Mouse (Mus musculus) embryonic stem cell, embryonic (primary cell): Measurements from ENCODE around the gene Aqp1.

Experiments used
- CTCF ChIA-PET, 4 experiments: fragments of 300-600 bp in 2 of 4; fragments of 350-600 bp in 2 of 4; sonication (Branson Sonifier 250); formaldehyde crosslinking; loops; one replicate each; lab custom pipeline; 2022; ENCODE audit warnings: inconsistent platforms in 2 of 4; lab: Charles Lee
- POLR2A ChIA-PET, 4 experiments: fragments of 300-600 bp in 2 of 4; fragments of 350-600 bp in 2 of 4; sonication (Branson Sonifier 250); formaldehyde crosslinking; loops; one replicate each; lab custom pipeline; 2022; ENCODE audit warnings: antibody characterized with exemption in 4 of 4, inconsistent platforms in 1 of 4; lab: Charles Lee

Gene Aqp1

GRCm38 (mm10) chr6:55335989-55336514 lies at the start of gene Aqp1:
Gene Aqp1 (plus strand): TSS chr6:55336432.
- ChIA-PET CTCF (no interaction called here), POLR2A (interaction anchor here in 1 of 4 experiments (0.5 kb wide), 1 partner anchor 477 kb away, joined by 3 read pairs; no protein-coding TSS in a partner anchor)

- POLR2A ChIA-PET: no interaction called here
- CTCF ChIA-PET: interaction anchor here in 1 of 4 experiments (0.7 kb wide), 1 partner anchor 39 kb away, joined by 3 read pairs; no protein-coding TSS in a partner anchor
Observed at GRCm38 (mm10) chr6:55288007-55288602, 48.1 kb upstream of the Aqp1 start.

GRCm38 (mm10) chr6:55294549-55295131 lies 41.6 kb upstream of the Aqp1 start:
- POLR2A ChIA-PET: interaction anchor here in 1 of 4 experiments (0.6 kb wide), 1 partner anchor 207 kb away, joined by 3 read pairs; no protein-coding TSS in a partner anchor

DNA sequence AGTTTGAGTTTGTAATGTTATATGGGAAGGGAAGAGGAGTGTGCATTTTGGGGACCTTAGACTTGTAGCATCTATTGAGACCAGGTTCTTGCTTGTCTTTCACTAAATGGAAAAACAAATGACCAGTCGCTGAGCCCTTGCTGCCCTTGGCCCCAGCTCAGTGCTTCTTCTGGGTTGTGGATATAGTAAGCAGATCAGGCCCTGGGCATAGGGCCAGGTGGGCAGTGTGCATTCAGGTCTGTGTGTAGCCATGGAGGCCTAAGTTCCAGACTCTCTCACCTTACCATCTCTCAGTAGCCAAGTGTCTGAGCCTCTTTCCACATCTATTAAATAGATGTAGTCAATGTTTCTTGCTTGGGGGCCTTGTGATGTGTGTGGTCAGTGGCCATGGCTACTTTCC lies 40.9 kb upstream of the Aqp1 start:
- CTCF ChIA-PET: no interaction called here

More at GRCm38 (mm10) chr6:55294549-55295131, 41.6 kb upstream of the Aqp1 start:
- CTCF ChIA-PET: no interaction called here

DNA sequence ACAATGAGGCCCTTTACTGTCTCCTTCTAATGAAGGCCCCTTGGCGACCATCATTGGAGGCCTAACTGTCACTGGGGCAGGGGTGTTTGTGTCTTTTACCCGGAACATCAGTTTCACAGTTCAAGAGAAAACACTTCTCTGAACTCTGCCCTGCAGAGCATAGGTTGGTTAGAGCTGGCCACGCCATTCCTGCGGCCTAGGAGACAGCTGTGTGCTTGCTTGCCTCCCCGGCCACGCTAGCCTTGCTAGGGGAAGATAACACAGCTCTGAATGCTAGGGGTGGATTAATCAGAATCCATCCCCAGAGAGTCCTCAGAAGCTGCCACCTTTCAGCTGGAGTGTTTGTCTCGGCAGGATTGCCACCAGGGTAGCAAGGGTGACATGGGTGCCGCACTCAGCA lies 36.8 kb upstream of the Aqp1 start:
- POLR2A ChIA-PET: no interaction called here
- CTCF ChIA-PET: interaction anchor here in 1 of 4 experiments (1.1 kb wide), 1 partner anchor 105 kb away, joined by 4 read pairs; no protein-coding TSS in a partner anchor

More for the DNA sequence above, 40.9 kb upstream of the Aqp1 start:
- POLR2A ChIA-PET: no interaction called here

GRCm38 (mm10) chr6:55299917-55300316 lies 36.3 kb upstream of the Aqp1 start:
- POLR2A ChIA-PET: no interaction called here
- CTCF ChIA-PET: no interaction called here

- CTCF ChIA-PET: interaction anchor here in 3 of 4 experiments (0.5 to 1.1 kb wide), 3 partner anchors 10 to 58 kb away, joined by 3 to 7 read pairs (median 4); no protein-coding TSS in a partner anchor
- POLR2A ChIA-PET: no interaction called here
Observed at GRCm38 (mm10) chr6:55300704-55301103, 35.5 kb upstream of the Aqp1 start.

DNA sequence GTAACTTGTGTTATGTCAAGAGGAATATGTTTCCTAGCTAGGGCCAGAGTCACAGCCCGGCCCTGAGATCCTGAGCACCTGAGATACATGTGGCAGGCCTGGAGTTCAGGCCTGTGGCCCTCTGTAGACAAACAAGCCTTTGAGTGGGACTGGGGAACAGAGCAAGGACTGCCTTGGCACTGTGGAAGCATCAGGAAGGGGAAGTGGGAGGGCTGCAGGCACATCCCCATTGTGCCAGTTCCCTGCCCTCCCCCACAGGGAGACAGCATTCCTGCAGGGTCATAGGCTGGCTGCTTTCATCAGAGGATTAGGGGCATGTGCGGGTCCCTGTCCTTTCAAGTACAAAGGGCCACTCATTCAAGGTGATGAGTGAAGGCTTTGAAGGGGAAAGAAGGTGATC lies 26.1 kb upstream of the Aqp1 start:
- CTCF ChIA-PET: no interaction called here
- POLR2A ChIA-PET: no interaction called here

- ChIA-PET POLR2A (no interaction called here), CTCF (no interaction called here)
Observed at GRCm38 (mm10) chr6:55311962-55312361, 24.3 kb upstream of the Aqp1 start.

DNA sequence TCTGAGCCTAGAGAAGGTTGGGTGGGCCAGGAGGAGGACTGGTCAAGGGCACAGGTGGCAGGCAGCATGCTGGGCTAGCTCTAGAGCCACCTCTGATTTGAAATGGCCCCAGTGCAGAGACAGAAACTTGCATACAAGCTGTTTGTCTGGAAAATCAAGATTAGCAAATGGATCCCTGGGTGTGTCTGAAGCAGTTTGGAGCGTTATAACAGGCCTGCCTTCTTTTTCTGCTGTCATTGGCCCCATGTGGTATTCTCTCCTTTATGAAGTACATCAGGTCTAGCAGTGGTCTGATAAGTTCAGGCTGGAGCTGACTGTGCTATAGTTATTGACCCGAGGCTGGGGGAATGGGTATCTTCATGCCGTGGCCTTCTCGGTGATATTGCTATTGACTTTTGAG lies 22.3 kb upstream of the Aqp1 start:
- ChIA-PET CTCF (no interaction called here), POLR2A (no interaction called here)

DNA sequence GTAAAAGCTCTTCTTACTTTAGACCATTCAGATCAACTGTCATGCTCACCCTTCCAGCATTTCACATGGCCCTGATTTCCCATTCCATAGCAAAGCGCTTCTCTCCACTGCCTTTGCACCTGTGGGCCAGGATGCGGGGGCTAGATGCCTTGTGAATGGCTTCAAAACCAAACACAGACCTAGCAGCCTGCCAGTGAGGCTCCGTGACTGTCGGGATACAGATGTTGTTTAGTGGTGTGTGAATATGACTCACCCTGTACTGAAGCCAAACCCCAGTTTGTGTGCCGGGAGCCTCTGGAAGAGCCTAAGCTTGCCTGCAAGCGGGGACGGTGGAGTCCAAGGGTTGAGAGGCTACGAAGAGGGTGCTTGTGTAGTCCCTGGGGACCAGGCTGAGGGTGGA lies 21.6 kb upstream of the Aqp1 start:
- CTCF ChIA-PET: interaction anchor here in 1 of 4 experiments (0.5 kb wide), 1 partner anchor 1120 kb away, joined by 7 read pairs; no protein-coding TSS in a partner anchor

GRCm38 (mm10) chr6:55318597-55318996 lies 17.6 kb upstream of the Aqp1 start:
- POLR2A ChIA-PET: no interaction called here

More for the DNA sequence above, 21.6 kb upstream of the Aqp1 start:
- POLR2A ChIA-PET: no interaction called here

GRCm38 (mm10) chr6:55319585-55320551 lies 16.4 kb upstream of the Aqp1 start:
- POLR2A ChIA-PET: interaction anchor here in 1 of 4 experiments (0.6 kb wide), 1 partner anchor 677 kb away, joined by 3 read pairs; no protein-coding TSS in a partner anchor
- CTCF ChIA-PET: no interaction called here

More at GRCm38 (mm10) chr6:55318597-55318996, 17.6 kb upstream of the Aqp1 start:
- CTCF ChIA-PET: no interaction called here

DNA sequence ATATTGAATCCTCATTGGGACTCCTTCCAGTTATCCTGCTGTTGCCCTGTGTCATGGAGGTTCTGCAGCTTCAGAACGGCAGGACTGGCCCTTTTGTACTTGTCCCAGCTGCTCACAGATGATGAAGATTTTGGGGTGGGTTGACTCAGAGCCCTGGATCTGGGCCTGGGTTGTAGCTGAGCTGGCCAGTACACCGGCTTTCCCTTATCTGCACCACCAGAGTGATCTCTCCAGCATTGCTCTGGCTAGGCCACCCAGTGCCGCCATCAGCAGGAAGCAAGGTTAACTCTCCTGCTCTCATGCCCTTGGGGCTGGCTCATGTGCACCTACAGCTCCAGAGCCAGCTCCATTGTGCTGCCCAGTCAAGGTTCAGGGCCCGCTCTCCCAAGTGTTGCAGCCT lies 15.3 kb upstream of the Aqp1 start:
- ChIA-PET CTCF (no interaction called here), POLR2A (no interaction called here)

DNA sequence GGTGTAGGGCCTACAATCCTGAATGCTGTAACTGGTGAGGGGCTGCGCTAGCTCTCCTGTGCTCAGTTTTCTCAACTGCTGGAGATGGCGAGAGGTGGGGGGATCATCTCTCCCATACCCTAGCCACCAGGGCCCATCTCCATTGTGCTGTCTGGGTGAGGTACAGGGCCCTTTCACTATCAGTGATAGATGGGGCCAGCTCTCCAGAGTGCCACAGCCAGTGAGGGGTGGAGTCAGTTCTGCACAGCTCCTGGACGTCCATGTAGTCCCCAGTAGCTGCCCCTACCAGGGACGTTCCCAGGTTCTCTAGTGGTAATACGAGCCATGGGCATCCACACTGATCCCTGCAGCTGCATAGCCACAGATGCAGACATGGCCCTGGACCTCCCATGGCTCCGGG lies 14.7 kb upstream of the Aqp1 start:
- POLR2A ChIA-PET: no interaction called here
- CTCF ChIA-PET: no interaction called here

DNA sequence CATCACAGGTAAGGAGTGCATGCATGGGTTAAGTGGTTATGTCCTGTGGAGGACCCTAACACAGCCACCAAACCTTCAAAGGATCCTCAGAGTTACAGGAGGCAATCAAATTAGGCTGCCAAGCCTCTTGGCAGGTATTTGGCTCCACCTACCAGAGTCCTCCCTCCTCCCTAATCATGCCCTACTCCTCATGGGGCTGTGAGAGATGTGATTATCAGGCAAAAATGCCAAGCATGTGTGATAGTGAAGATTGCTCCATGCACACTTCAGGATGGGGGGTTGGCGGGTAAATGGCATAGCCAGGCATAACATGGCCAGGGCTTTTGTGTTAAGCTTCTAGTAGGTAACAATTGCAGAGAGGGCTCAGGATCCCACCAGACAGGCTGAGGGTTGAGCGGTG lies 13.3 kb upstream of the Aqp1 start:
- ChIA-PET CTCF (no interaction called here), POLR2A (interaction anchor here in 1 of 4 experiments (0.8 kb wide), 1 partner anchor 127 kb away, joined by 3 read pairs; no protein-coding TSS in a partner anchor)

DNA sequence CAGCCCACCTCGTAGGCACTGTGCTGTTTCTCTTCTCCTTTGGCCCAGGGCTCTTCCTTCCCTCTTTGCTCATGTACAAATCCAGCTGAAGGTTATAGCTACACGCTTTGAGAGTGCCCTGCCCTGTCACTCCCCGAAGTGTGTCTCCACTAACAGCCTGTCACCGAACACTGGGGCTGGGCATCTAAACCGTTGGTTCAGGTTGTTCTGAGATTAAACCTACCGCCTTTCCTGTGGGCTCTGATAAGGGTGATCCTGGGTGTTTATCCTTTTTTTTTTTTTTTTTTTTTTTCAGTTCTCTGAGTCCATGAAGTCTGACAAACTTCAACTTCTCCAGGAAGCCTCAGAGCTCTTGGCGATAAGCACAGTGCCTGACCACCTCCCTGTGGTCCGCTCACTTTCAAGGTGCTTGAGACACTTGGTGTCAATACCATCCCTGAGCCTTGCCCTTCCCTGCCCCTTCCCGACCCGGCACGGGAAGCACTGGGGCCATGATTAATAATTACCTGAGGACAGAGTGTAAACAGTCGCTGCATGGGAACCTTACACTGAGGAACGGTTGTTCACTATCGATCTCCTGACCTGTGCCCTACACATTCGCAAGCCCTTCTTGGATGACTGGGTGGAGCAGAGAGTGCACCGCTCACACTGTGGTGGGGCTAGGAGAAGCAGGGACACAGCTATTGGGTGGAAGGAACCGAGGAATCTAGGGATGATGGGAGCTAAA lies 12.2 kb upstream of the Aqp1 start:
- CTCF ChIA-PET: no interaction called here
- POLR2A ChIA-PET: interaction anchor here in 1 of 4 experiments (0.8 kb wide), 1 partner anchor 128 kb away, joined by 3 read pairs; no protein-coding TSS in a partner anchor

- POLR2A ChIA-PET: no interaction called here
Observed at GRCm38 (mm10) chr6:55324785-55325184, 11.4 kb upstream of the Aqp1 start.

More at GRCm38 (mm10) chr6:55324785-55325184, 11.4 kb upstream of the Aqp1 start:
- CTCF ChIA-PET: interaction anchor here in 1 of 4 experiments (0.6 kb wide), 1 partner anchor 1561 kb away, joined by 3 read pairs; no protein-coding TSS in a partner anchor
